Mouse (Mus musculus): ENCODE data around the gene Tecpr2.

DNA sequence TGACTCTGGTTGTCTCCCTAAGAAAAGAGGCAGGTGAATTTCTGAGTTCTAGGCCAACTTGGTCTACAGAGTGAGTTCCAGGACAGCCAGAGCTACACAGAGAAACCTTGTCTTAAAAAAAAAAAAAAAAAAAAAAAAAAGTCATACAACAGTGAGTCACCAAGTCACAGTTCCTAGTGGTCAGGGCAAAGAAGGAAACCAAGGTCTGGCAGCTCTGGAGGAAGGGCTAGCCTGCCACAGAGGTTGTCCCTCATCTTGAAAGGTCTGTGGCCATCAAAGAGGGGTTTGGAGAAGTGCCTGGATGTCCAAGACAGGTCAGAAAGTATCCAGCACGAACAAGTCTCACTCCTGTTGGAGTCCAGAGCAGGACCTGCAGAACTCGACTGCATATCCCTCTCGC is 127.7 kb downstream of the Tecpr2 start:
- TF ChIP-seq EP300 (IDR thresholded peaks at IDR 0.05; ENCODE audit: low read depth) (no peak), CTCF (IDR thresholded peaks at IDR 0.05; ENCODE audit: low read depth) (no peak)
